Mouse (Mus musculus) midbrain, embryonic 16.5 days (tissue): ENCODE data around the gene Fasn. TPM values are rescaled to one million over a fixed set of nuclear protein-coding genes. Genes with fewer than 3 reads are reported as not detected.
A peak's percentile ranks its signal among the peaks of the same experiment; 100 is the strongest.
"Not testable (repeated sequence)": the region's sequence is repeated elsewhere in the genome, so short reads cannot be mapped to it uniquely, and the experiment has no call there.

ENCODE experiments used
- ATAC-seq: fragments of 200-750 bp; cut with Nextera tagmentation; 2 replicates; pipeline ENCODE4 v1.8.0; 2017; ENCODE audit warnings: moderate TSS enrichment
- H3K27ac ChIP-seq: fragments of 300-500 bp; sonication (generic); 2 replicates; pipeline ENCODE4 v1.5.1; 2014; ENCODE audit warnings: mild to moderate bottlenecking, low read length, mixed read lengths
- H3K27me3 ChIP-seq: fragments of 300-500 bp; sonication (generic); 2 replicates; pipeline ENCODE4 v1.6.1; 2014; ENCODE audit warnings: low read depth, low read length, mixed read lengths; ENCODE audit not compliant: control insufficient read depth, insufficient read depth
- H3K36me3 ChIP-seq: fragments of 300-500 bp; sonication (generic); 2 replicates; pipeline ENCODE4 v1.6.1; 2014; ENCODE audit warnings: mild to moderate bottlenecking, low read length, moderate library complexity, mixed read lengths; ENCODE audit not compliant: control insufficient read depth, insufficient read depth
- H3K4me1 ChIP-seq: fragments of 300-500 bp; sonication (generic); 2 replicates; pipeline ENCODE4 v1.6.1; 2014; ENCODE audit warnings: mild to moderate bottlenecking, low read length, mixed read lengths; ENCODE audit not compliant: control insufficient read depth, insufficient read depth
- H3K4me2 ChIP-seq: fragments of 300-500 bp; sonication (generic); 2 replicates; pipeline ENCODE4 v1.6.1; 2014; ENCODE audit warnings: mild to moderate bottlenecking, low read length, mixed read lengths
- H3K4me3 ChIP-seq: fragments of 300-500 bp; sonication (generic); 2 replicates; pipeline ENCODE4 v1.5.1; 2014; ENCODE audit warnings: low read depth, mild to moderate bottlenecking, low read length, moderate library complexity, mixed read lengths
- H3K9ac ChIP-seq: fragments of 300-500 bp; sonication (generic); 2 replicates; pipeline ENCODE4 v1.6.1; 2014; ENCODE audit warnings: low read depth, low read length, mixed read lengths
- H3K9me3 ChIP-seq: fragments of 300-500 bp; sonication (generic); replicated peaks from 2 replicates; pipeline ENCODE4 v1.6.1; 2014; ENCODE audit warnings: mild to moderate bottlenecking, low read length, mixed read lengths; ENCODE audit not compliant: control insufficient read depth, poor library complexity, severe bottlenecking
- WGBS: fragments of 180-500 bp; shearing (Covaris S2); extraction: QIAGEN DNeasy Blood & Tissue Kit; methylation state at CpG from one replicate; pipeline ENCODE4 v1.1.7; 2014; 5-methylcytosine and 5-hydroxymethylcytosine counted together
- polyA plus RNA-seq: library from polyadenylated mRNA; unstranded; fragments of >200 nt; fragmentation: Nextera tagmentation; extraction: Ambion mirVana; gene quantifications from 2 replicates; pipeline ENCODE4 v1.2.1, GENCODE M21; 2015

Gene Fasn
- polyA plus RNA-seq, 1 experiment from 2014 or later: 108 TPM

- 77% methylated on average over 11 of the region's 11 CpGs for WGBS
- Histone ChIP-seq H3K4me1 (no peaks in the 10 kb centered on the region), H3K36me3 (peaks cover 6% of the 10 kb centered on the region; the same call in 1 of the 2 replicates), H3K9ac (no peak overlapping the region), H3K4me3 (no peak overlapping the region), H3K4me2 (no peak overlapping the region), H3K27me3 (no peaks in the 10 kb centered on the region), H3K9me3 (no peaks in the 10 kb centered on the region), H3K27ac (no peak overlapping the region)
- no peak for ATAC-seq
These were observed 28.0 kb upstream of the Fasn start for GRCm38 (mm10) chr11:120852083-120852935.

GRCm38 (mm10) chr11:120851582-120851981, 27.2 kb upstream of the Fasn start:
- H3K9me3 ChIP-seq: no peaks in the 10 kb centered on the region
- WGBS: 72% methylated on average over 2 of the region's 2 CpGs
- 0 out of 2 replicates have a peak, but pooled peaks cover 2% of the 10 kb centered on the region for H3K36me3 ChIP-seq
- no peaks in the 10 kb centered on the region for H3K4me1 ChIP-seq
- H3K4me3 ChIP-seq: no peak overlapping the region
- no peak overlapping the region for H3K27ac ChIP-seq
- no peak overlapping the region for H3K4me2 ChIP-seq
- no peak for ATAC-seq
- H3K9ac ChIP-seq: no peak overlapping the region
- no peaks in the 10 kb centered on the region for H3K27me3 ChIP-seq

DNA sequence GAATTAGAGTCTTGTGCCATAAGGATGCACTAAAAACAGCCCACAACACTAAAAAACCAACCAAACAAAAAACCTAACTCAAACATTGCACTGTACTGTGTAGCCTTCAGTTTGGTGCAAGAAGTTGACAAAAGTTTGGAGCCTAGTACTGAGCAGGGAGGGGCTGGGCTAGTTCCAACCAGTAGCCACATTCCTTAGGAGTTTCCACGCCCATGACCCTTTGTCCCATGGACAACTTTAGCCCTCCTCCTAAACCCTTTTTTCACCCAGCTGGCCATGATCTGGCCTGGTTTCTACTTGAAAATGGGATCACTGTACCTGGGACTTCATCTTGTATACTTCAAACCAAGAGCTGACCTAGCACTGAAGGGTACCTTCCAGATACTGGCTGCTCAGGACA, 26.8 kb upstream of the Fasn start:
- H3K27me3 ChIP-seq: no peaks in the 10 kb centered on the region
- no peak overlapping the region for H3K4me2 ChIP-seq
- no peak overlapping the region for H3K9ac ChIP-seq
- no peak overlapping the region for H3K27ac ChIP-seq
- no peak overlapping the region for H3K4me3 ChIP-seq
- no peak for ATAC-seq
- 65% methylated on average over 1 of the region's 1 CpGs for WGBS
- no peaks in the 10 kb centered on the region for H3K4me1 ChIP-seq
- H3K9me3 ChIP-seq: no peaks in the 10 kb centered on the region
- H3K36me3 ChIP-seq: 0 out of 2 replicates have a peak, but pooled peaks cover 2% of the 10 kb centered on the region

DNA sequence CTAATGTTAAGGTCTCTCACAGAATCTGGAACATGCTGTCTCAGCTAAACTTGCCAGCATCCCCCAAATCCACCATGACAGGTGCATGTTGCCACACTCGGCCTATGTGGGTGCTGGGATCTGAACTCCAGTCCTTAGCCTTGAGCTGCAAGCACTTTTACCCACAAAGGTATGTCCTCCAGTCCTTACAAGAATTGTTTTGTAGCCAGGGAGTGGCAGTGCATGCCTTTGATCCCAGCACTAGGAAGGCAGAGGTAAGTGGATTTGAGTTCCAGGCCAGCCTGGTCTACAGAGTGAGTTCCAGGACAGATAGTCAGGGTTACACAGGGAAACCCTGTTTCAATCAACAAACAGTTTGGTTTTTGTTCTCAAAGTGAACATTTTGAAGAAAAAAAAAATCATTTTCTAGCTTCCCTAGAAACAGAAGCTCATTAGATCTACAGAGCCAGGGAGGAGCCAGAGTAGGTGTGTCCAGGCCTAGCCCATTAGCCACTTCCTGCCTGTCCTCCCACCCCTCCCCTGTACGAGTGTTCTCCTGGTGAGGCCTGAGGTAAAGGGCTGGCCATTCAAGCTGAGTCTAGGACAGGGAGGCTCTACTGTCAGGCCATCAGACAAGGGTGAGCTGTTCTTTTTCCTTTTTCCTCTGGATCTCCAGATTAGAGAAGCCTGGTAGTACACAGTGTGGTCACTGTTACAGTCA, 26.1 kb upstream of the Fasn start:
- WGBS: 75% methylated on average over 2 of the region's 2 CpGs

GRCm38 (mm10) chr11:120846725-120847475, 22.6 kb upstream of the Fasn start:
- H3K36me3 ChIP-seq: 0 out of 2 replicates have a peak, but pooled peaks cover 2% of the 10 kb centered on the region
- no peak for ATAC-seq
- no peaks in the 10 kb centered on the region for H3K9me3 ChIP-seq
- no peak overlapping the region for H3K4me2 ChIP-seq
- no peak overlapping the region for H3K9ac ChIP-seq
- no peak overlapping the region for H3K4me3 ChIP-seq
- no peaks in the 10 kb centered on the region for H3K27me3 ChIP-seq
- 88% methylated on average over 9 of the region's 9 CpGs for WGBS
- H3K27ac ChIP-seq: no peak overlapping the region
- no peaks in the 10 kb centered on the region for H3K4me1 ChIP-seq

More for the DNA sequence above, 26.1 kb upstream of the Fasn start:
- no peak overlapping the region for H3K4me2 ChIP-seq
- H3K4me1 ChIP-seq: no peaks in the 10 kb centered on the region
- no peak overlapping the region for H3K4me3 ChIP-seq
- no peaks in the 10 kb centered on the region for H3K27me3 ChIP-seq
- no peak for ATAC-seq
- H3K27ac ChIP-seq: no peak overlapping the region
- H3K9ac ChIP-seq: no peak overlapping the region
- H3K9me3 ChIP-seq: no peaks in the 10 kb centered on the region
- 0 out of 2 replicates have a peak, but pooled peaks cover 2% of the 10 kb centered on the region for H3K36me3 ChIP-seq

DNA sequence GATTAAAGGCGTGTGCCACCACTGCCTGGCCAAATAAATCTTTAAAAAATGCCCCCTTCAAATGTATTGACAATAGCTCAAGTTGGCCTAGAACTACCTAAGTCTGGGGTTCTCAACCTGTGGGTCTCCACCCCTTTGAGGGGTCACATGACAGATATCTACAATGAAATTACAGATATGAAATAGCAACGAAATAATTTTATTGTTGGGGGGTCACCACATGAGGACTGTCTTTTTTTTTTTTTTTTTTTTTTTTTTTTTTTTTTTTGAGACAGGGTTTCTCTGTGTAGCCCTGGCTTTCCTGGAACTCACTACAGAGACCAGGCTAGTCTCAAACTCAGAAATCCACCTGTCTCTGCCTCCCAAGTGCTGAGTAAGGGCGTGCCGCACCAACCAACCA, 20.0 kb upstream of the Fasn start:
- Histone ChIP-seq H3K27me3 (no peaks in the 10 kb centered on the region), H3K9ac (no peak overlapping the region), H3K36me3 (no peaks in the 10 kb centered on the region), H3K4me2 (no peak overlapping the region), H3K4me1 (no peaks in the 10 kb centered on the region), H3K9me3 (no peaks in the 10 kb centered on the region), H3K4me3 (no peak overlapping the region), H3K27ac (no peak overlapping the region)
- WGBS: 93% methylated on average over 4 of the region's 4 CpGs
- ATAC-seq: no peak

GRCm38 (mm10) chr11:120833555-120834280, 9.4 kb upstream of the Fasn start:
- 17% methylated on average over 8 of the region's 8 CpGs for WGBS
- Histone ChIP-seq H3K4me2 (no peak overlapping the region), H3K9ac (no peak overlapping the region), H3K27me3 (no peaks in the 10 kb centered on the region), H3K4me1 (0 out of 2 replicates have a peak, but pooled peaks cover 5% of the 10 kb centered on the region), H3K9me3 (no peaks in the 10 kb centered on the region), H3K36me3 (no peaks in the 10 kb centered on the region), H3K27ac (peak overlapping the region; percentile 68), H3K4me3 (no peak overlapping the region)
- ATAC-seq: peak; percentile 75

GRCm38 (mm10) chr11:120832962-120833361, 8.6 kb upstream of the Fasn start:
- not testable (repeated sequence) for H3K27me3 ChIP-seq, H3K4me1 ChIP-seq, H3K9me3 ChIP-seq, ATAC-seq, H3K4me2 ChIP-seq, H3K4me3 ChIP-seq, H3K36me3 ChIP-seq, H3K9ac ChIP-seq
- WGBS: 94% methylated on average over 5 of the region's 5 CpGs
- peak overlapping the region; percentile 26; the same call in 1 of the 2 replicates for H3K27ac ChIP-seq
